Mouse (Mus musculus) neural tube, embryonic 14.5 days (tissue): ENCODE measurements around the gene Srbd1. TPM values are rescaled to one million over a fixed set of nuclear protein-coding genes. Genes with fewer than 3 reads are reported as not detected.

ENCODE experiments used
- ATAC-seq: fragments of 200-750 bp; cut with Nextera tagmentation; 2 replicates; pipeline ENCODE4 v1.8.0; 2017; ENCODE audit warnings: low read depth, mild to moderate bottlenecking, moderate TSS enrichment, moderate library complexity
- H3K27ac ChIP-seq: fragments of 300-500 bp; sonication (generic); 2 replicates; pipeline ENCODE4 v1.5.1; 2014; ENCODE audit warnings: low read depth, mild to moderate bottlenecking, control low read depth, low read length, moderate library complexity, mixed read lengths
- H3K27me3 ChIP-seq: fragments of 300-500 bp; sonication (generic); 2 replicates; pipeline ENCODE4 v1.6.1; 2014; ENCODE audit warnings: low read length; ENCODE audit not compliant: control insufficient read depth, insufficient read depth
- H3K36me3 ChIP-seq: fragments of 300-500 bp; sonication (generic); 2 replicates; pipeline ENCODE4 v1.6.1; 2014; ENCODE audit warnings: low read length, mixed read lengths; ENCODE audit not compliant: control insufficient read depth, insufficient read depth
- H3K4me1 ChIP-seq: fragments of 300-500 bp; sonication (generic); 2 replicates; pipeline ENCODE4 v1.6.1; 2014; ENCODE audit warnings: low read length; ENCODE audit not compliant: control insufficient read depth, insufficient read depth
- H3K4me2 ChIP-seq: fragments of 300-500 bp; sonication (generic); 2 replicates; pipeline ENCODE4 v1.6.1; 2014; ENCODE audit warnings: mild to moderate bottlenecking, low read depth, low read length, control low read depth
- H3K4me3 ChIP-seq: fragments of 300-500 bp; sonication (generic); 2 replicates; pipeline ENCODE4 v1.5.1; 2014; ENCODE audit warnings: low read depth, low read length, control low read depth, mixed read lengths
- H3K9ac ChIP-seq: fragments of 300-500 bp; sonication (generic); replicated peaks from 2 replicates; pipeline ENCODE4 v1.6.1; 2014; ENCODE audit warnings: low read depth, mild to moderate bottlenecking, control low read depth, low read length, mixed read lengths
- H3K9me3 ChIP-seq: fragments of 300-500 bp; sonication (generic); 2 replicates; pipeline ENCODE4 v1.6.1; 2016; ENCODE audit warnings: low read length; ENCODE audit not compliant: control insufficient read depth
- WGBS: fragments of 180-500 bp; shearing (Covaris S2); extraction: QIAGEN DNeasy Blood & Tissue Kit; methylation state at CpG from one replicate; pipeline ENCODE4 v1.1.7; 2014; 5-methylcytosine and 5-hydroxymethylcytosine counted together
- polyA plus RNA-seq: library from polyadenylated mRNA; unstranded; fragments of >200 nt; fragmentation: Nextera tagmentation; extraction: Ambion mirVana; gene quantifications from 2 replicates; pipeline ENCODE4 v1.2.1, GENCODE M21; 2014

The Srbd1 gene
- polyA plus RNA-seq, 1 experiment from 2014 or later, result 8.9 TPM

DNA sequence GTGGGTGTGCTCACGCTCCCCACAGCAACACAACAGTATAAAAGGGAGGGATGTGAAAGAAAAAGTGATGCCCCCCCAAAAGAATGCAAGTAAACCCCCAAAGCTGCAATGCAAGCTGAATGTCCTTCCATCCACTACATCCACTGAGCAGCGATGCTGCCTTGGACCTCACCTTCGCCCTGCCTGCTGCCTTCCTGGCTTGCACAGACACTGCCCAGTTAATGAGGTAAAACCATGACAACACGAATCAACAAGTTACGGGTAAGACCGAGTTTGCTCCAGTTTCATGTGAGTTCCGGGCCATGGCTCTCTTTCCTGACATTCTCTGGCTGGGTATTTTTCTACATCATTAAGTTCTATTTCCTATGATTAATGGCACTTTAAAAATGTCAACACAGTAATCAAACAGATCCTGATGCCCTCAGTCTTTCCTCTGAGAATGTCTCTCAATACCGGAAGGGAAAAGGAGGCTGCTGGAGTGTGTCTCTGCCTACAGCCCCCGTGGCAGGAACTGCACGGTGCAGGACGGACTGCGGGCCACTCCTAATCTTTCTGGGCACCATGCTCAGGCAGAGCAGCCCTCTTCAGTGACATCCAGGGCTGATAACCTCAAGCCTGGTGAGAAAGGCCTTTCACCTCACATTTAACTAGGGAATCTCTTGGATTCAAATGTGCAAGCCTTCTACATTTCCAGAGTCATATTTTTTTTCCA is 155.8 kb downstream of the Srbd1 start:
- no peaks in the 10 kb centered on the region for H3K4me1 ChIP-seq
- no peaks in the 10 kb centered on the region for H3K9me3 ChIP-seq
- no peak overlapping the region for H3K4me2 ChIP-seq
- no peak overlapping the region for H3K9ac ChIP-seq
- no peak for ATAC-seq
- no peak overlapping the region for H3K27ac ChIP-seq
- H3K36me3 ChIP-seq, result no peaks in the 10 kb centered on the region
- WGBS, result 78% methylated on average over 12 of the region's 12 CpGs
- no peaks in the 10 kb centered on the region for H3K27me3 ChIP-seq
- no peak overlapping the region for H3K4me3 ChIP-seq

DNA sequence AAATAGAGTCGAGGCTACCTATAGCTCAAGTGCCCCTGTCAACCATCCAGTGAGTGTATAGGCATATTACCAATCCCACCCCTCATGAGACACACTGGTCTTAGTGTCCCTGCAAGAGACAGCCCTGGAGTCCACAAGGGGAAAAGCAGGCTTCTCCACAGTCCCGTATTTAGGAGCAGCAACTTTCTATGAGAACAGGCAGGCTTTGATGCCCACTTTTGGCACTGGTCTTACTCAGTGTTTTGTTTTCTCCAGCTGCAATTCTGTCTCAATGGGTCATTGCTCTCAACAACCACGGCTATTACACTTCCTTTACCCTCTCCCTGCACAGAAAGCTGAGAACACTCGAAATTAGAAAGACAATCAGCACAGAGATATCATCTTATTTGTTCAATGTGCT is 157.4 kb downstream of the Srbd1 start:
- no peaks in the 10 kb centered on the region for H3K36me3 ChIP-seq
- H3K9ac ChIP-seq, result no peak overlapping the region
- WGBS, result 55% methylated on average over 4 of the region's 4 CpGs
- H3K27me3 ChIP-seq, result no peaks in the 10 kb centered on the region
- H3K27ac ChIP-seq, result no peak overlapping the region
- no peak for ATAC-seq
- no peak overlapping the region for H3K4me3 ChIP-seq
- no peak overlapping the region for H3K4me2 ChIP-seq
- H3K4me1 ChIP-seq, result no peaks in the 10 kb centered on the region
- H3K9me3 ChIP-seq, result no peaks in the 10 kb centered on the region

DNA sequence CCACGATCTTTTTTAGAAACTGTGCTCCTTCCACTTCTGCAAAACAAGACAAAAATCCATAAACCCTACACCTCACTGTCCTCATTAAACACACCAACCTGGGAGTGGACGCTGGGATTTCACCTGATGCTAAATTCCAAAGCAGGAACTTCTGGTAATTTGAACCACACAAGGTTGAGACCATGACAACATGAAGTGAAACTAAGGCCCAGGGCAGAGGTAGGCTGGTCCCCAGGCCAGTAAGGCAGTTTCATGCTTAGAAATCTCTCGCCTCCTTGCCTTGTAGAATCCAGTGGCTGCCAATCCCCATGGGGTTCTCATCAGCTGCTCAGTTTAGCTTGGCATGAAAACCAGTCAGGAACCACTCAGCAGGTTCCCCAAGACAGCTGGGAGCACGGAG is 158.4 kb downstream of the Srbd1 start:
- Histone ChIP-seq H3K36me3 (no peaks in the 10 kb centered on the region), H3K9me3 (no peaks in the 10 kb centered on the region), H3K9ac (no peak overlapping the region), H3K4me1 (no peaks in the 10 kb centered on the region), H3K4me2 (no peak overlapping the region), H3K4me3 (no peak overlapping the region), H3K27ac (no peak overlapping the region), H3K27me3 (no peaks in the 10 kb centered on the region)
- WGBS, result 88% methylated on average over 4 of the region's 4 CpGs
- ATAC-seq, result no peak

DNA sequence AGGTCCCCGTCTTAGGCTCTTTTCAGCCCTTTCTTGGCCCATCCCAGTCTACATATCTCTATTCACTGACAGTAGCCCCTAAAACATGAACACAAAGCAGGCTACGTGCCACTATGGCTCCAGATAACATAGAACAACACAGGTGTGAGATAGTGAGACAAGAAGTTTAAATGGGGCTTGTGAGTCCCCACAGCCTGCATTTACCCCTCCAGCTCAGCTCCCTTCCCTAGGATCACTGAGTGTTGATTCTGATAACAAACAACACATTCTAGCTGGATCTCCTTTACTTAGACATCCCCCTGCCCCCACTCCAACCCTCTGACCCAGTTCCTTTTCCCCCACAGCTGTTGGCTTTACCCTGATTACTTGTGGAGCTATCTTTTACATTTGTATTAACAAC is 158.8 kb downstream of the Srbd1 start:
- ATAC-seq, result no peak
- Histone ChIP-seq H3K4me1 (no peaks in the 10 kb centered on the region), H3K9me3 (no peaks in the 10 kb centered on the region), H3K27ac (no peak overlapping the region), H3K4me2 (no peak overlapping the region), H3K36me3 (no peaks in the 10 kb centered on the region), H3K9ac (no peak overlapping the region), H3K27me3 (no peaks in the 10 kb centered on the region), H3K4me3 (no peak overlapping the region)
- WGBS, result 86% methylated on average over 2 of the region's 2 CpGs

DNA sequence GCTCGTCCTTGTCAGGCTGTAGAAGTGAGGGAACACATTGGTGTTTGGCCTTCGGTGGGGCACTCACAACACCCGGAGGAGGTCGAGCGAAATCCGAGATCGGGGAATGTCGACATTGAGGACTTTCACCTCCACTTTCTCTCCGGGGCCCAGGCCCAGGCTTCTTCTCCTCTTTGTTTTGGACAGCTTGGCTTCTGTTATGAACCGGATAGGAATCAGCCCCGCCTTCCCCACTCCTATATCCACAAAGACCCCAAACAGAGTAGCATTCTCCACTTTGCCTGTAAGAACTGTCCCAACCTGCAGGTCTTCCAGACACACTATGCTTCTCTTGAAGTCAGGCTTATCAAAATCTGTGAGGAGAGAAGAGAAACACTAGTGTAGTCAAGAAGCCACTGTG is 159.8 kb downstream of the Srbd1 start:
- WGBS, result 93% methylated on average over 11 of the region's 11 CpGs
- no peak for ATAC-seq
- no peaks in the 10 kb centered on the region for H3K36me3 ChIP-seq

DNA sequence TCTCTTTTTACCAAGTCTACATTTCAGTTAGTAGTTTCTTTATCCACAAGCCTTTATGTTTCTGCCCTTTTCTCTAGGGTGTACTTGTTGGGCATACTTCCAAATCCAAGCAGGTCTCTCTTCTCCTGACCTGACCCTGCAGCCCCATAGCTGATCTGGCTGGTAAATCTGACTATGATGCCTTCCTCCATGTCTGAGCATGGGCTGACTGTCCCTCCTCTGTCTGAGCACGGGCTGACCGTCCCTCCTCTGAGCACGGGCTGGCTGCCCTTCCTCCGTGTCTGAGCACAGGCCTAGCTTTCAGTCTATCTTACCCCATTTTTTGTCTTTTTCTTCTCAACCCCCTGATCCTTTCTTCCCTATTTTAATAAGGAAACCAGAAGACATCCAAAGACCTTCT is 162.7 kb downstream of the Srbd1 start:
- WGBS, result 95% methylated on average over 4 of the region's 4 CpGs
- Histone ChIP-seq H3K27ac (no peak overlapping the region), H3K9me3 (no peaks in the 10 kb centered on the region), H3K9ac (no peak overlapping the region), H3K27me3 (no peaks in the 10 kb centered on the region), H3K36me3 (no peaks in the 10 kb centered on the region), H3K4me3 (no peak overlapping the region), H3K4me1 (no peaks in the 10 kb centered on the region), H3K4me2 (no peak overlapping the region)
- no peak for ATAC-seq

More for the DNA sequence above, 159.8 kb downstream of the Srbd1 start:
- Histone ChIP-seq H3K9me3 (no peaks in the 10 kb centered on the region), H3K27me3 (no peaks in the 10 kb centered on the region), H3K4me1 (no peaks in the 10 kb centered on the region), H3K4me3 (no peak overlapping the region), H3K4me2 (no peak overlapping the region), H3K9ac (no peak overlapping the region), H3K27ac (no peak overlapping the region)

DNA sequence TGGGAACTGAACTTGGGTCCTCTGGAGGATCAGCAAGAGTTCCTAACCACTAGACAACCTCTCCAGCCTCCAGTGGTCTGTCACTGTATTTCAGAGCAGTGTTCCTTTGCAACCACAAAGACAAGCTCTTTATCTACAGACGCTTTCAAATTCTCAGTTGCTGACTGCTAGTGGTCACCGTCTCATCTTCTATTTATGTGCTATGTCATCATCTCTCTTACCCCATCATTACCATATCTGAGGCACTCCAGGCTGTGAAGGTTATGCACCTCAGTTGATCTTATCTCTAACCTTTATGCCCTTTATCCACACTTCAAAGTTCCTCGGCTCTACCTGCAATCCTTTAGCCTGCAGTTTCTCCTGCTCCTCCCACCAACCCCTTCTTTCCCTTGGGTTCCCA is 163.1 kb downstream of the Srbd1 start:
- Histone ChIP-seq H3K4me2 (no peak overlapping the region), H3K27me3 (no peaks in the 10 kb centered on the region), H3K9ac (no peak overlapping the region), H3K4me1 (no peaks in the 10 kb centered on the region), H3K36me3 (no peaks in the 10 kb centered on the region), H3K4me3 (no peak overlapping the region), H3K27ac (no peak overlapping the region), H3K9me3 (no peaks in the 10 kb centered on the region)
- no peak for ATAC-seq
- 95% methylated on average over 3 of the region's 3 CpGs for WGBS

DNA sequence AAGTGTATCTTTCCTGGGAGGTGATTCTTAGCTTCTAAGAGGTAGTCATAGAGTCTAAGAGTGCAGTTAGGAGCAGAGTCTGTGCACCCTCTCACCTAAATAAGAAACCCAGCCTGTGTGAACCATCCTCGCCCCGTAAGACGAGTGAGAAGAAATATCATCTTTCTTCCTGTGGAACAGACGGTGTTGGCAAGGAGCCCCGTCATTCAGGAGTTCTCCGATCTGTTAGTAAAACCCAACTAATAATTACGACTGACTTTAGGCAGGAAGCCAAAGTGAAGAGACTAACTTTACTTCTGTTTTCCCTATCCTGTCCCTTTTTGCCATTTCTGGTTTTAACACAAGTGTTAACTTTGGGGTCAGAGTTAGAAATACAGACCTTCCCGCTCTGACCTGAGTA is 166.1 kb downstream of the Srbd1 start:
- H3K4me1 ChIP-seq, result 0 out of 2 replicates have a peak, but pooled peaks cover 2% of the 10 kb centered on the region
- WGBS, result 83% methylated on average over 8 of the region's 8 CpGs
- H3K36me3 ChIP-seq, result no peaks in the 10 kb centered on the region
- H3K4me2 ChIP-seq, result no peak overlapping the region
- H3K4me3 ChIP-seq, result no peak overlapping the region
- H3K9ac ChIP-seq, result no peak overlapping the region
- no peak overlapping the region for H3K27ac ChIP-seq
- ATAC-seq, result no peak
- H3K9me3 ChIP-seq, result no peaks in the 10 kb centered on the region
- no peaks in the 10 kb centered on the region for H3K27me3 ChIP-seq

DNA sequence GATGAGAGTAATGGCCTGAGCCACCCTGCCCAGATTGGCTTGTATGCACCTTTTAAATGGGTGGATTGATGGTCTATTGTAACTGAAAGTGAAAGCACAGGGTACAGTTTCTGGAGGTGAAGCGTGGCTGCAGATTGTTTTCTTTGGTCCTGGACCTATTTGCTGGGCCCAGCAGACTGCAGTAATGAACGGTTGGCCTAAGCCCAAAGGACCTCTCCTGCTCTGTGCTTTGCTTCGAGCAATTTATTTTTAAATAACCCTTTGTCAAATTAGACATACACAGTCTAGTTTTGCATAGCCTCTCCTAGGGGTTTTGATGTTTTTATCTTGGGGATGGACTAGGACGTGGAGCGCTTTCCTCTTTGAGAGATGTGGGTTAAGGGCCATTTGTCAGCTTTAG is 169.9 kb downstream of the Srbd1 start:
- no peaks in the 10 kb centered on the region for H3K27me3 ChIP-seq
- H3K27ac ChIP-seq, result no peak overlapping the region
- no peaks in the 10 kb centered on the region for H3K36me3 ChIP-seq
- no peak overlapping the region for H3K9ac ChIP-seq
- 0 out of 2 replicates have a peak, but pooled peaks cover 2% of the 10 kb centered on the region for H3K4me1 ChIP-seq
- H3K4me3 ChIP-seq, result no peak overlapping the region
- 42% methylated on average over 5 of the region's 5 CpGs for WGBS
- no peak overlapping the region for H3K4me2 ChIP-seq
- ATAC-seq, result no peak
- H3K9me3 ChIP-seq, result no peaks in the 10 kb centered on the region
